Mouse (Mus musculus) limb, embryonic 11.5 days (tissue): ENCODE data around the gene H2-T24. TPM values are rescaled to one million over a fixed set of nuclear protein-coding genes. Genes with fewer than 3 reads are reported as not detected.
"Not testable (repeated sequence)": the region's sequence is repeated elsewhere in the genome, so short reads cannot be mapped to it uniquely, and the experiment has no call there.

Source experiments
- ATAC-seq: fragments of 200-750 bp; cut with Nextera tagmentation; 2 replicates; pipeline ENCODE4 v1.8.0; 2017; ENCODE audit warnings: low read depth; ENCODE audit not compliant: insufficient number of reproducible peaks, low FRiP score, low TSS enrichment
- DNase-seq: peaks from one replicate; pipeline ENCODE4 v3.0.0-alpha.2; 2015; ENCODE audit warnings: low spot score
- H3K27ac ChIP-seq: fragments of 300-500 bp; sonication (generic); replicated peaks from 2 replicates; pipeline ENCODE4 v1.5.1; 2014; ENCODE audit warnings: low read depth, mild to moderate bottlenecking, low read length
- H3K27me3 ChIP-seq: fragments of 300-500 bp; sonication (generic); 2 replicates; pipeline ENCODE4 v1.6.1; 2014; ENCODE audit warnings: mild to moderate bottlenecking, low read length, mixed read lengths; ENCODE audit not compliant: control insufficient read depth, insufficient read depth
- H3K36me3 ChIP-seq: fragments of 300-500 bp; sonication (generic); 2 replicates; pipeline ENCODE4 v1.6.1; 2014; ENCODE audit warnings: mild to moderate bottlenecking, low read length, moderate library complexity, mixed read lengths; ENCODE audit not compliant: control insufficient read depth, insufficient read depth
- H3K4me1 ChIP-seq: fragments of 300-500 bp; sonication (generic); 2 replicates; pipeline ENCODE4 v1.6.1; 2014; ENCODE audit warnings: low read length, mixed read lengths; ENCODE audit not compliant: control insufficient read depth, insufficient read depth
- H3K4me2 ChIP-seq: fragments of 300-500 bp; sonication (generic); 2 replicates; pipeline ENCODE4 v1.6.1; 2014; ENCODE audit warnings: low read depth, mild to moderate bottlenecking, moderate library complexity; ENCODE audit not compliant: severe bottlenecking
- H3K4me3 ChIP-seq: fragments of 300-500 bp; sonication (generic); 2 replicates; pipeline ENCODE4 v1.5.1; 2014; ENCODE audit warnings: low read depth, low read length
- H3K9ac ChIP-seq: fragments of 300-500 bp; sonication (generic); 2 replicates; pipeline ENCODE4 v1.6.1; 2014; ENCODE audit warnings: mild to moderate bottlenecking, low read length
- H3K9me3 ChIP-seq: fragments of 300-500 bp; sonication (generic); 2 replicates; pipeline ENCODE4 v1.6.1; 2016; ENCODE audit warnings: low read length; ENCODE audit not compliant: control insufficient read depth
- WGBS: fragments of 180-500 bp; shearing (Covaris S2); extraction: QIAGEN DNeasy Blood & Tissue Kit; methylation state at CpG from one replicate; pipeline ENCODE4 v1.1.7; 2014; 5-methylcytosine and 5-hydroxymethylcytosine counted together
- polyA plus RNA-seq: library from polyadenylated mRNA; unstranded; fragments of >200 nt; fragmentation: Nextera tagmentation; extraction: Ambion mirVana; gene quantifications from 2 replicates; pipeline ENCODE4 v1.2.1, GENCODE M21; 2014

The H2-T24 gene
- polyA plus RNA-seq, 1 experiment from 2014 or later: 2.3 TPM

- WGBS: 71% methylated on average over 3 of the region's 3 CpGs
- no peaks in the 10 kb centered on the region for H3K27me3 ChIP-seq
- no peaks in the 10 kb centered on the region; the same call in 1 of the 2 replicates for H3K36me3 ChIP-seq
- no peak overlapping the region for H3K27ac ChIP-seq
- no peak for ATAC-seq
- no peak overlapping the region for H3K9ac ChIP-seq
- no peaks in the 10 kb centered on the region for H3K4me1 ChIP-seq
- no peak for DNase-seq
- no peak overlapping the region for H3K4me3 ChIP-seq
- H3K9me3 ChIP-seq: no peaks in the 10 kb centered on the region
- H3K4me2 ChIP-seq: no peak overlapping the region
Observed at GRCm38 (mm10) chr17:36019519-36019918, 841 bp downstream of the H2-T24 start.

- Histone ChIP-seq H3K9me3 (no peaks in the 10 kb centered on the region), H3K4me2 (no peak overlapping the region), H3K27ac (no peak overlapping the region), H3K4me1 (no peaks in the 10 kb centered on the region), H3K9ac (no peak overlapping the region), H3K27me3 (no peaks in the 10 kb centered on the region), H3K36me3 (no peaks in the 10 kb centered on the region; the same call in 1 of the 2 replicates), H3K4me3 (no peak overlapping the region)
- DNase-seq: no peak
- ATAC-seq: no peak
- WGBS: 83% methylated on average over 2 of the region's 2 CpGs
Observed at GRCm38 (mm10) chr17:36018979-36019378, 1.4 kb downstream of the H2-T24 start.

GRCm38 (mm10) chr17:36017046-36017445, 3.3 kb downstream of the H2-T24 start:
- H3K4me2 ChIP-seq: no peak overlapping the region
- H3K4me3 ChIP-seq: no peak overlapping the region
- no peak for ATAC-seq
- H3K27me3 ChIP-seq: no peaks in the 10 kb centered on the region
- WGBS: 90% methylated on average over 5 of the region's 5 CpGs
- no peaks in the 10 kb centered on the region; the same call in 1 of the 2 replicates for H3K36me3 ChIP-seq
- no peak overlapping the region for H3K27ac ChIP-seq
- no peaks in the 10 kb centered on the region for H3K9me3 ChIP-seq
- H3K4me1 ChIP-seq: no peaks in the 10 kb centered on the region
- DNase-seq: no peak
- no peak overlapping the region for H3K9ac ChIP-seq

- H3K36me3 ChIP-seq: no peaks in the 10 kb centered on the region; the same call in 1 of the 2 replicates
- no peak overlapping the region for H3K27ac ChIP-seq
- H3K4me1 ChIP-seq: no peaks in the 10 kb centered on the region
- ATAC-seq (no peak), DNase-seq (no peak)
- no peaks in the 10 kb centered on the region for H3K9me3 ChIP-seq
- no peak overlapping the region for H3K4me3 ChIP-seq
- H3K9ac ChIP-seq: no peak overlapping the region
- WGBS: 91% methylated on average over 5 of the region's 5 CpGs
- H3K27me3 ChIP-seq: no peaks in the 10 kb centered on the region
- no peak overlapping the region for H3K4me2 ChIP-seq
Observed at GRCm38 (mm10) chr17:36014977-36015376, 5.4 kb downstream of the H2-T24 start.

- not testable (repeated sequence) for H3K36me3 ChIP-seq, ATAC-seq, H3K27ac ChIP-seq, H3K4me1 ChIP-seq, H3K27me3 ChIP-seq, H3K4me2 ChIP-seq, H3K9ac ChIP-seq, DNase-seq, H3K9me3 ChIP-seq, H3K4me3 ChIP-seq
- WGBS: 97% methylated on average over 7 of the region's 7 CpGs
Observed at GRCm38 (mm10) chr17:36004409-36004808, 16.0 kb downstream of the H2-T24 start.

- Histone ChIP-seq H3K9me3 (no peaks in the 10 kb centered on the region), H3K27me3 (no peaks in the 10 kb centered on the region), H3K27ac (no peak overlapping the region), H3K9ac (no peak overlapping the region), H3K36me3 (peaks cover 3% of the 10 kb centered on the region), H3K4me2 (no peak overlapping the region), H3K4me1 (no peaks in the 10 kb centered on the region), H3K4me3 (no peak overlapping the region)
- DNase-seq (no peak), ATAC-seq (no peak)
- 93% methylated on average over 7 of the region's 7 CpGs for WGBS
Observed at GRCm38 (mm10) chr17:36003331-36003730, 17.0 kb downstream of the H2-T24 start.

- 94% methylated on average over 6 of the region's 6 CpGs for WGBS
- Histone ChIP-seq H3K9me3 (no peaks in the 10 kb centered on the region), H3K4me1 (0 out of 2 replicates have a peak, but pooled peaks cover 2% of the 10 kb centered on the region), H3K27ac (no peak overlapping the region), H3K4me2 (no peak overlapping the region), H3K4me3 (no peak overlapping the region), H3K27me3 (no peaks in the 10 kb centered on the region), H3K9ac (no peak overlapping the region), H3K36me3 (peaks cover 3% of the 10 kb centered on the region)
- ATAC-seq: no peak
- no peak for DNase-seq
Observed at GRCm38 (mm10) chr17:36001966-36002365, 18.4 kb downstream of the H2-T24 start.

GRCm38 (mm10) chr17:36001121-36001897, 19.1 kb downstream of the H2-T24 start:
- no peak overlapping the region for H3K27ac ChIP-seq
- H3K4me2 ChIP-seq: no peak overlapping the region
- peaks cover 3% of the 10 kb centered on the region for H3K36me3 ChIP-seq
- ATAC-seq (no peak), DNase-seq (no peak)
- WGBS: 94% methylated on average over 12 of the region's 12 CpGs
- 0 out of 2 replicates have a peak, but pooled peaks cover 2% of the 10 kb centered on the region for H3K4me1 ChIP-seq
- no peaks in the 10 kb centered on the region for H3K27me3 ChIP-seq
- no peak overlapping the region for H3K9ac ChIP-seq
- H3K9me3 ChIP-seq: no peaks in the 10 kb centered on the region
- no peak overlapping the region for H3K4me3 ChIP-seq
